Mouse (Mus musculus) cerebellum, adult 2 months (tissue): ENCODE measurements around the gene Pknox1.

Experiments
- CTCF ChIP-seq: fragments of 200-500 bp; IDR thresholded peaks from 2 replicates; pipeline ENCODE4 v1.5.1; 2011; ENCODE audit warnings: low read depth, mild to moderate bottlenecking, control low read depth, low read length, moderate library complexity, borderline replicate concordance; ENCODE audit not compliant: insufficient read depth
- POLR2A ChIP-seq: fragments of 200-500 bp; IDR thresholded peaks from 2 replicates; pipeline ENCODE4 v1.6.1; 2011; ENCODE audit warnings: low read length, control low read depth, borderline replicate concordance; ENCODE audit not compliant: insufficient read depth

DNA sequence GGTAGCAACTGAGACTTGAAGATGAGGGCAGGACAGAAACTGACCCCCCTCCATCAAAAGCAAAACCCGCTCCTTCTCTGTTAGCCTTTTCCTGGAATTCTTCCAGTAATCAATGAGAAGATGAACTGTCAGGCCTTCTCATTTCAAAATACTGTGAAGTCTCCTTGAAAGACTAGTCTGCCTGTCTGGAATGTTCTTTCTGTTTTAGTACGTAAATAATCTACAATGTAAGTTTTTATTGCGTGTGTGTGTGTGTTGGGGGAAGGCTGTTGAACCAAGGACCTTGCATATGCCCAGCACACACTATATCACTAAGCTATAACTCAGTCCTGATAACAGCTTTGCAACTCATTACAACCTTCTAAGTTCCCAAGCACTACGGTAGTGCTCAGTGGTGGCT is 39.4 kb upstream of the Pknox1 start:
- TF ChIP-seq POLR2A (no peak), CTCF (no peak)
